Mouse (Mus musculus) natural killer cell, adult 2 months (primary cell): ENCODE results near the gene Cul4a.

Experiments used
- DNase-seq, 2 experiments: peaks; one replicate each; pipeline ENCODE4 v3.0.0; 2022; ENCODE audit warnings: low spot score in 2 of 2

Gene Cul4a

DNA sequence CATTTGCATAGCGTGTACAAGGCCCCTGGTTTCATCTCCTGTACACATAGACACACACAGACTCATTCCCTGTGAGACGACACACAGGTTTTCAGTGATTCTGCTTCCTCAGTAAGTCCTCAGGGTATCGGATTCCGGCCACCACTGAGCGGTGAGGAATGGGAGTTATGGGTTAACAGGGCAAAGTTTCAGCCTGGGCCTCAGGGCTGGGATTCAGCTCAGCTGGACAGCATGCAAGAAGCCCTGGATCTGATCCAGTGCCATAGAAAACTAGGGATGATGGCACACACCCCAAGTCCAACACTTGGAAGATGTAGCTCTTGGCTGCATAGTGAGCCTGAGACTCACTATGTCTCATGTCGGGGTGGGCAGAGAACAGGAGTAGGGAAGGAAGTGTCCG, 74.5 kb downstream of the Cul4a start:
- no peak for DNase-seq

GRCm38 (mm10) chr8:13180408-13180807, 75.0 kb downstream of the Cul4a start:
- DNase-seq = no peak

GRCm38 (mm10) chr8:13180911-13181690, 75.7 kb downstream of the Cul4a start:
- DNase-seq = no peak

- no peak for DNase-seq
Measured at GRCm38 (mm10) chr8:13181691-13181976, 76.2 kb downstream of the Cul4a start.

GRCm38 (mm10) chr8:13186819-13187218, 81.4 kb downstream of the Cul4a start:
- DNase-seq = no peak

- DNase-seq = no peak
Measured at GRCm38 (mm10) chr8:13187229-13187628, 81.8 kb downstream of the Cul4a start.

DNA sequence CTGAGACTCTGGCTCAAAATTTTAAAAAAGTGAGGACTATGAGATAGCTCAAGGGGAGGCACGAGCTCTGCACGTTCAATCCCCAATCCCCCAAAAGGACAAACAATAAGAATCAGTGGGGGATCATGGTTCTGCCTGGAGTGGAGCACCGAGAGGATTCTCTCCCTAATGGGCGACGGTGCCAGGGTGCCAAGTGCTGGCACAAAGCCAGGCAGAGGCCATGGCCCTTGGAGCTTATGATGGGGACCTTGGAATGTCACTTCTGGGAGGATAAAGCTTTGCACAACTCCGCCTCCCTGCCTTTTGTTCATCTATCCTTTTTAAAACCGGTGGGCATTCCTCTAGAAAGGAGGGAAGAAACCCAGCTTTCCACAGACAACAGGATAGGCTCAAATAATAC, 82.2 kb downstream of the Cul4a start:
- no peak for DNase-seq

- no peak for DNase-seq
Measured at GRCm38 (mm10) chr8:13188052-13188555, 82.7 kb downstream of the Cul4a start.

- no peak for DNase-seq
Measured at GRCm38 (mm10) chr8:13188857-13189256, 83.4 kb downstream of the Cul4a start.

GRCm38 (mm10) chr8:13190235-13190634, 84.8 kb downstream of the Cul4a start:
- no peak for DNase-seq

DNA sequence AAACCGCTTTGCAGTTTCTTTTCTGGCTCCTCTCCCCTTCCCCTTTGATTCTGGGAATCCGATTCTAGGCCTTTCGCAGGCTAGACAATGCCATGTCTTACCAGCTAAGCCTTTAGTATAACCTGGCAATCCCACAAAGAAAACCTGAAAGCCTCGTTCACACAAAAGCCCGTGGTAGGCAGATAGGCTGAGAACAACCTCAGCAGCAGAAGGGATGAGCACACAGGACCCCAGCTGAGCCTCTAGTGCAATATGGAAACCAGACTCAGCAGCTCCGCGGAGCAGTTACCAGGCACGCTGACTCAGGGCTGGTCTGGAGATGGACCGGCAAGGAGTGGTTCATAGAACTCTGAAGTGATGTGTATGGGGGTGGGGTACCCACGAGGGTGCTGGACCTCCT, 89.4 kb downstream of the Cul4a start:
- no peak for DNase-seq

DNA sequence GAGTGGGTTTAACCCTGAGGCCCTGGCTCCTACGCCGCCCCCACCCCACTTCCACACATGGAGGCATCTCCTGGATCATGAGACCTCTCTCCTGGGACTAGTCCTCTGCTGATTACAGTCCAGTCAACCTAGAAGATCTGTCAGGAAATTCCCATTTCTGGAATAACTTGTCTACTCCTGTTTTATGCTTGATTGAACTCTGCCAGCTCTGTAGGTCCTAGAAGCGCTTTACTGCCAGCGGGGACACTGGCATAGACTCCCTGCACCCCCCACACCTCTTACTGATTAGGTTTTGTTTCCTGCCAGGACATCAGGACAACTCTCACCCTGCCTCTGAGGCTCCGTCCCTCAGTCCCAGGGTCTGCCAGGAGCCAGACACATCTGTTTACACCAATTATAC, 92.1 kb downstream of the Cul4a start:
- no peak for DNase-seq
